ENCODE assay signal across 8 mouse cellular contexts in the genomic region with DNA sequence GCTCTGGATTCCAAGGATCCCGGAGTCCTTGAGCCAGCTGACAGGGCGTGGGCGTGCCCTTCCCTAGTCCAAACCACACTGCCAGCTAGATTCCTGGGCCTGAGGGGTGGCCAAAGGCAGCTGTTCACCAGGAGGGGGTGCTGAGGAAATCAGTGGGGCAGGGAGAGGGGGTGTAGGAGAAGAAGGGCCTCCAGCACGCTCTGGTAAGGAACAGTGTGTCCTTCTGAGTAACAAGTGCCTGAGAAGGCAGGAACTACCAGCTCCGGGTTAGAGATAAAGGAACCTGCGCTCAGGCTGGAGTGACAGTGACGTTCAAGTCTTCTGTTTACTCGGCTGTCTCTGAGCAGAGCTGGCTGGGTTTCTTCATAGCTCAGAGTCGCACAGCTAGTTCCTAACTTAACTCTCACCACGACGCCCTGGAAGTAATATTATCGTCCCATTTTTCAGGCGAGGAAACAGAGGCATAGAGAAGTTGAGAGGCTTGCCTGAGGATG. TPM values are rescaled to one million over a fixed set of nuclear protein-coding genes. Genes with fewer than 3 reads are reported as not detected.
DNase-seq lines count a peak whose midpoint lies in the region; ATAC-seq and TF ChIP-seq lines count a peak whose summit lies in the region.

No protein-coding gene starts in this region.

- no peak for ATAC-seq in forebrain, postnatal 0 days
- ATAC-seq in forebrain, embryonic 11.5 days (replicated peaks; ENCODE audit: low FRiP score): no peak
- ATAC-seq in hindbrain, embryonic 16.5 days: 0 out of 2 replicates have a peak, but pooled peaks have one; percentile 22
- ATAC-seq in neural tube, embryonic 15.5 days (ENCODE audit: low FRiP score): no peak

- WGBS in forebrain, postnatal 0 days: 57% methylated on average over 13 of the region's 13 CpGs
- WGBS in forebrain, embryonic 11.5 days: 62% methylated on average over 13 of the region's 13 CpGs
- 59% methylated on average over 13 of the region's 13 CpGs for WGBS in hindbrain, embryonic 16.5 days
- 68% methylated on average over 13 of the region's 13 CpGs for WGBS in neural tube, embryonic 15.5 days

- no peak for TF ChIP-seq POLR2A in ES-Bruce4 (IDR thresholded peaks at IDR 0.05; ENCODE audit: insufficient read depth, low read length)

- H3K4me2 ChIP-seq in forebrain, postnatal 0 days (ENCODE audit: low read depth): no peak overlapping the region
- H3K4me2 ChIP-seq in forebrain, embryonic 11.5 days (ENCODE audit: low read depth, low read length, severe bottlenecking): no peak overlapping the region
- no peak overlapping the region for H3K4me2 ChIP-seq in hindbrain, embryonic 16.5 days (ENCODE audit: low read length)
- no peak overlapping the region for H3K4me2 ChIP-seq in neural tube, embryonic 15.5 days

- TF ChIP-seq CTCF in forebrain, postnatal 0 days (IDR thresholded peaks at IDR 0.05; ENCODE audit: low read depth): 0 out of 2 replicates have a peak, but pooled peaks have one; percentile 6
- no peak for TF ChIP-seq CTCF in ES-Bruce4 (IDR thresholded peaks at IDR 0.05; ENCODE audit: low read depth, low read length)

- no peak overlapping the region for H3K9ac ChIP-seq in forebrain, postnatal 0 days
- no peak overlapping the region for H3K9ac ChIP-seq in forebrain, embryonic 11.5 days (ENCODE audit: low read length)
- H3K9ac ChIP-seq in ES-Bruce4 (ENCODE audit: low read depth, poor library complexity, severe bottlenecking): peak overlapping the region; percentile 43
- H3K9ac ChIP-seq in hindbrain, embryonic 16.5 days (ENCODE audit: low read depth, low read length): no peak overlapping the region
- H3K9ac ChIP-seq in neural tube, embryonic 15.5 days (replicated peaks): no peak overlapping the region

- H3K27me3 ChIP-seq in forebrain, postnatal 0 days (ENCODE audit: insufficient read depth, low read length): no peaks in the 10 kb centered on the region
- no peaks in the 10 kb centered on the region for H3K27me3 ChIP-seq in forebrain, embryonic 11.5 days (ENCODE audit: control insufficient read depth, insufficient read depth, low read length)
- H3K27me3 ChIP-seq in ES-Bruce4 (ENCODE audit: control insufficient read depth, insufficient read depth, low read length, poor library complexity, severe bottlenecking): no peaks in the 10 kb centered on the region
- no peaks in the 10 kb centered on the region for H3K27me3 ChIP-seq in hindbrain, embryonic 16.5 days (replicated peaks; ENCODE audit: control insufficient read depth, insufficient read depth, low read length)
- H3K27me3 ChIP-seq in neural tube, embryonic 15.5 days (replicated peaks): no peaks in the 10 kb centered on the region

- H3K36me3 ChIP-seq in forebrain, postnatal 0 days (ENCODE audit: insufficient read depth): no peaks in the 10 kb centered on the region
- H3K36me3 ChIP-seq in forebrain, embryonic 11.5 days (ENCODE audit: control insufficient read depth, insufficient read depth, low read length): no peaks in the 10 kb centered on the region
- no peaks in the 10 kb centered on the region for H3K36me3 ChIP-seq in ES-Bruce4 (ENCODE audit: control insufficient read depth, insufficient read depth, low read length, poor library complexity, severe bottlenecking)
- no peaks in the 10 kb centered on the region for H3K36me3 ChIP-seq in hindbrain, embryonic 16.5 days (ENCODE audit: control insufficient read depth, insufficient read depth, low read length)
- no peaks in the 10 kb centered on the region for H3K36me3 ChIP-seq in neural tube, embryonic 15.5 days

- H3K4me3 ChIP-seq in forebrain, postnatal 0 days (ENCODE audit: low read depth, low read length): no peak overlapping the region
- no peak overlapping the region for H3K4me3 ChIP-seq in forebrain, embryonic 11.5 days (ENCODE audit: low read depth, low read length)
- no peak overlapping the region for H3K4me3 ChIP-seq in ES-Bruce4 (ENCODE audit: low read depth, low read length)
- H3K4me3 ChIP-seq in hindbrain, embryonic 16.5 days (ENCODE audit: low read length): no peak overlapping the region
- H3K4me3 ChIP-seq in neural tube, embryonic 15.5 days (replicated peaks): no peak overlapping the region

- H3K4me1 ChIP-seq in forebrain, postnatal 0 days (ENCODE audit: insufficient read depth): no peaks in the 10 kb centered on the region
- 0 out of 2 replicates have a peak, but pooled peaks cover 3% of the 10 kb centered on the region for H3K4me1 ChIP-seq in forebrain, embryonic 11.5 days (replicated peaks; ENCODE audit: control insufficient read depth, insufficient read depth, low read length)
- peaks cover 4% of the 10 kb centered on the region for H3K4me1 ChIP-seq in ES-Bruce4 (ENCODE audit: control insufficient read depth, insufficient read depth, low read length)
- H3K4me1 ChIP-seq in hindbrain, embryonic 16.5 days (ENCODE audit: control insufficient read depth, insufficient read depth, low read depth, low read length): peaks cover 16% of the 10 kb centered on the region; the same call in 1 of the 2 replicates
- H3K4me1 ChIP-seq in neural tube, embryonic 15.5 days: peaks cover 19% of the 10 kb centered on the region

- DNase-seq in forebrain, postnatal 0 days: no peak
- no peak for DNase-seq in forebrain, embryonic 11.5 days (ENCODE audit: low spot score)
- peak; percentile 89 for DNase-seq in fibroblast of lung, adult 2 months (ENCODE audit: low read depth)
- no peak for DNase-seq in right cerebral cortex, postnatal 36 days (ENCODE audit: low spot score in 2 of 2)
- no peak for DNase-seq in spleen, postnatal 10 days (ENCODE audit: low spot score in 2 of 2)

- TF ChIP-seq EP300 in ES-Bruce4 (IDR thresholded peaks at IDR 0.05; ENCODE audit: insufficient read depth, low read depth, low read length): peak; percentile 82; the same call in 1 of the 2 replicates

- no peak overlapping the region for H3K27ac ChIP-seq in forebrain, postnatal 0 days (ENCODE audit: low read depth, low read length)
- H3K27ac ChIP-seq in forebrain, embryonic 11.5 days (ENCODE audit: low read depth, low read length): no peak overlapping the region
- H3K27ac ChIP-seq in ES-Bruce4 (ENCODE audit: insufficient read depth, low read length): peak overlapping the region; percentile 80
- H3K27ac ChIP-seq in hindbrain, embryonic 16.5 days (ENCODE audit: low read depth, low read length): peak overlapping the region; percentile 34; the same call in 1 of the 2 replicates
- peak overlapping the region; percentile 45 for H3K27ac ChIP-seq in neural tube, embryonic 15.5 days (replicated peaks)

- H3K9me3 ChIP-seq in forebrain, postnatal 0 days (ENCODE audit: low read length): no peaks in the 10 kb centered on the region
- H3K9me3 ChIP-seq in forebrain, embryonic 11.5 days (ENCODE audit: control insufficient read depth, low read length): no peaks in the 10 kb centered on the region
- H3K9me3 ChIP-seq in ES-Bruce4 (replicated peaks; ENCODE audit: control insufficient read depth, insufficient read depth, low read length, poor library complexity, severe bottlenecking): no peaks in the 10 kb centered on the region
- H3K9me3 ChIP-seq in hindbrain, embryonic 16.5 days (ENCODE audit: control insufficient read depth, low read length): no peaks in the 10 kb centered on the region
- H3K9me3 ChIP-seq in neural tube, embryonic 15.5 days (replicated peaks): no peaks in the 10 kb centered on the region

RNA-seq across cellular contexts. Expression of a gene that starts 22.5 kb away (rescaled TPM):
- total RNA-seq in forebrain, postnatal 0 days (2014; rRNA removed): 8.1 and 11.3 TPM in 2 replicates
- 15.7 and 24.1 TPM in 2 replicates for polyA plus RNA-seq in forebrain, postnatal 0 days (2015; fragmentation: Nextera tagmentation; extraction: Ambion mirVana)
- polyA plus RNA-seq in forebrain, embryonic 11.5 days (2014; fragmentation: Nextera tagmentation; extraction: Ambion mirVana): 28.8 and 33.2 TPM in 2 replicates
- polyA plus RNA-seq in ES-Bruce4 (2011; ENCODE audit: insufficient read depth, insufficient read length, low read depth, missing spikeins): 102 and 103 TPM in 2 replicates
- polyA plus RNA-seq in hindbrain, embryonic 16.5 days (2015; fragmentation: Nextera tagmentation; extraction: Ambion mirVana): 22.7 and 23.2 TPM in 2 replicates
- polyA plus RNA-seq in neural tube, embryonic 15.5 days (2015; fragmentation: Nextera tagmentation; extraction: Ambion mirVana): 22.2 and 45.6 TPM in 2 replicates

Comparison
In these comparisons a context has a peak if more than half of its experiments do, and no peak if none do; other contexts are left out.
1. H3K27ac ChIP-seq: peak in ES-Bruce4 (single experiment), hindbrain, embryonic 16.5 days (single experiment) and neural tube, embryonic 15.5 days (single experiment); none in forebrain, postnatal 0 days (single experiment) and forebrain, embryonic 11.5 days (single experiment).